Mouse (Mus musculus) Patski (cell line): Measurements from ENCODE around the gene Peak1. TPM values are rescaled to one million over a fixed set of nuclear protein-coding genes. Genes with fewer than 3 reads are reported as not detected.

Source experiments
- ATAC-seq: fragments of 100-300 bp; one replicate; pipeline ENCODE4 v1.8.0; 2021
- CTCF ChIA-PET: fragments of 350-600 bp; sonication (Branson Sonifier 250); formaldehyde crosslinking; loops from one replicate; lab custom pipeline; 2022; ENCODE audit warnings: inconsistent platforms; lab: Charles Lee
- POLR2A ChIA-PET: fragments of 350-600 bp; sonication (Branson Sonifier 250); formaldehyde crosslinking; loops from one replicate; lab custom pipeline; 2022; ENCODE audit warnings: antibody characterized with exemption, inconsistent platforms; lab: Charles Lee
- DNase-seq: peaks from one replicate; pipeline ENCODE4 v3.0.0-alpha.2; 2011; ENCODE audit warnings: low read depth, low spot score
- H3K27me3 ChIP-seq: fragments of 371-371 bp; one replicate; pipeline ENCODE4 v1.5.1; 2021
- CTCF ChIP-seq: fragments of 100-300 bp; IDR thresholded peaks from one replicate; pipeline ENCODE4 v1.5.1; 2021
- in situ Hi-C: fragments of 300-500 bp; cut with MboI; formaldehyde crosslinking; loops from 3 replicates; pipeline ENCODE4 v1.11.1; 2018; ENCODE audit warnings: low pct_unique_long_range_greater_than_20kb, mixed read lengths
- polyA plus RNA-seq: library from polyadenylated mRNA; unstranded; gene quantifications from one replicate; pipeline ENCODE4 v1.2.3, GENCODE M21; 2021

Peak1 gene
- polyA plus RNA-seq, 1 experiment from 2014 or later = 26.1 TPM

- in situ Hi-C loops = no loop called here
- no peak for TF ChIP-seq CTCF
- ATAC-seq (no peak), DNase-seq (no peak)
- ChIA-PET POLR2A (no interaction called here), CTCF (interaction anchor here (0.8 to 1.4 kb wide), 2 partner anchors 9 to 21 kb away, joined by 3 read pairs; no protein-coding TSS in a partner anchor)
- H3K27me3 ChIP-seq = no peaks in the 10 kb centered on the region
These were observed 47.2 kb downstream of the Peak1 start for GRCm38 (mm10) chr9:56370710-56371109.

GRCm38 (mm10) chr9:56368814-56369213 is 49.1 kb downstream of the Peak1 start:
- TF ChIP-seq CTCF = no peak
- no peak for DNase-seq
- no peaks in the 10 kb centered on the region for H3K27me3 ChIP-seq
- ATAC-seq = no peak
- in situ Hi-C loops = no loop called here
- ChIA-PET POLR2A (no interaction called here), CTCF (no interaction called here)

GRCm38 (mm10) chr9:56363306-56363705 is 54.6 kb downstream of the Peak1 start:
- ChIA-PET CTCF (interaction anchor here (1.6 to 1.7 kb wide), 2 partner anchors 9 to 71 kb away, joined by 3 to 4 read pairs; no protein-coding TSS in a partner anchor), POLR2A (no interaction called here)
- peak; percentile 24 for DNase-seq
- no peak for TF ChIP-seq CTCF
- in situ Hi-C loops = no loop called here
- no peak for ATAC-seq
- H3K27me3 ChIP-seq = no peaks in the 10 kb centered on the region

- DNase-seq (no peak), ATAC-seq (peak; percentile 26)
- no peaks in the 10 kb centered on the region for H3K27me3 ChIP-seq
- in situ Hi-C loops = no loop called here
- ChIA-PET CTCF (interaction anchor here (1.8 kb wide), 1 partner anchor 15 kb away, joined by 4 read pairs; no protein-coding TSS in a partner anchor), POLR2A (interaction anchor here (0.7 kb wide), 1 partner anchor 205 kb away, joined by 3 read pairs; no protein-coding TSS in a partner anchor)
- no peak for TF ChIP-seq CTCF
These were observed 58.6 kb downstream of the Peak1 start for GRCm38 (mm10) chr9:56359261-56359660.

GRCm38 (mm10) chr9:56355186-56355585 is 62.7 kb downstream of the Peak1 start:
- ATAC-seq (no peak), DNase-seq (no peak)
- H3K27me3 ChIP-seq = no peaks in the 10 kb centered on the region
- in situ Hi-C loops = no loop called here
- no peak for TF ChIP-seq CTCF
- ChIA-PET POLR2A (no interaction called here), CTCF (no interaction called here)

GRCm38 (mm10) chr9:56346321-56346720 is 71.5 kb downstream of the Peak1 start:
- ATAC-seq (no peak), DNase-seq (no peak)
- POLR2A ChIA-PET = no interaction called here
- CTCF ChIA-PET = no interaction called here
- in situ Hi-C loops = no loop called here
- H3K27me3 ChIP-seq = no peaks in the 10 kb centered on the region
- TF ChIP-seq CTCF = no peak

- in situ Hi-C loops = no loop called here
- no peak for DNase-seq
- ChIA-PET POLR2A (no interaction called here), CTCF (no interaction called here)
- no peak for ATAC-seq
- no peaks in the 10 kb centered on the region for H3K27me3 ChIP-seq
- no peak for TF ChIP-seq CTCF
These were observed 78.3 kb downstream of the Peak1 start for GRCm38 (mm10) chr9:56339426-56340195.

- in situ Hi-C loops = no loop called here
- POLR2A ChIA-PET = no interaction called here
- no peak for ATAC-seq
- no peak for TF ChIP-seq CTCF
- no peak for DNase-seq
- CTCF ChIA-PET = interaction anchor here (1.0 kb wide), 1 partner anchor 11 kb away, joined by 3 read pairs; no protein-coding TSS in a partner anchor
- no peaks in the 10 kb centered on the region for H3K27me3 ChIP-seq
These were observed 83.5 kb downstream of the Peak1 start for GRCm38 (mm10) chr9:56334363-56334762.

GRCm38 (mm10) chr9:56332774-56333173 is 85.1 kb downstream of the Peak1 start:
- ATAC-seq (no peak), DNase-seq (no peak)
- no peaks in the 10 kb centered on the region for H3K27me3 ChIP-seq
- in situ Hi-C loops = no loop called here
- POLR2A ChIA-PET = no interaction called here
- TF ChIP-seq CTCF = no peak
- CTCF ChIA-PET = no interaction called here

GRCm38 (mm10) chr9:56326511-56327005 is 91.3 kb downstream of the Peak1 start:
- ChIA-PET CTCF (no interaction called here), POLR2A (no interaction called here)
- ATAC-seq (no peak), DNase-seq (no peak)
- H3K27me3 ChIP-seq = no peaks in the 10 kb centered on the region
- no peak for TF ChIP-seq CTCF
- in situ Hi-C loops = no loop called here

- no peak for ATAC-seq
- no peak for TF ChIP-seq CTCF
- H3K27me3 ChIP-seq = no peaks in the 10 kb centered on the region
- no peak for DNase-seq
- POLR2A ChIA-PET = no interaction called here
- CTCF ChIA-PET = no interaction called here
- in situ Hi-C loops = no loop called here
These were observed 92.1 kb downstream of the Peak1 start for GRCm38 (mm10) chr9:56325725-56326124.
